Mouse (Mus musculus) hindbrain, embryonic 12.5 days (tissue): ENCODE results near the gene Gapdhs. TPM values are rescaled to one million over a fixed set of nuclear protein-coding genes. Genes with fewer than 3 reads are reported as not detected.
A peak's percentile ranks its signal among the peaks of the same experiment; 100 is the strongest.
"Not testable (repeated sequence)": the region's sequence is repeated elsewhere in the genome, so short reads cannot be mapped to it uniquely, and the experiment has no call there.

Source experiments
- ATAC-seq: fragments of 200-750 bp; cut with Nextera tagmentation; 2 replicates; pipeline ENCODE4 v1.8.0; 2017; ENCODE audit warnings: moderate TSS enrichment; ENCODE audit not compliant: low FRiP score
- H3K27ac ChIP-seq: fragments of 300-500 bp; sonication (generic); 2 replicates; pipeline ENCODE4 v1.5.1; 2016; ENCODE audit warnings: mild to moderate bottlenecking
- H3K27me3 ChIP-seq: fragments of 300-500 bp; sonication (generic); 2 replicates; pipeline ENCODE4 v1.6.1; 2016; ENCODE audit warnings: mild to moderate bottlenecking
- H3K36me3 ChIP-seq: fragments of 300-500 bp; sonication (generic); 2 replicates; pipeline ENCODE4 v1.6.1; 2016; ENCODE audit warnings: mild to moderate bottlenecking
- H3K4me1 ChIP-seq: fragments of 300-500 bp; sonication (generic); 2 replicates; pipeline ENCODE4 v1.6.1; 2016
- H3K4me2 ChIP-seq: fragments of 300-500 bp; sonication (generic); replicated peaks from 2 replicates; pipeline ENCODE4 v1.6.1; 2016; ENCODE audit warnings: mild to moderate bottlenecking
- H3K4me3 ChIP-seq: fragments of 300-500 bp; sonication (generic); 2 replicates; pipeline ENCODE4 v1.5.1; 2016; ENCODE audit warnings: mild to moderate bottlenecking
- H3K9ac ChIP-seq: fragments of 300-500 bp; sonication (generic); 2 replicates; pipeline ENCODE4 v1.6.1; 2016; ENCODE audit warnings: mild to moderate bottlenecking, moderate library complexity
- H3K9me3 ChIP-seq: fragments of 300-500 bp; sonication (generic); replicated peaks from 2 replicates; pipeline ENCODE4 v1.6.1; 2016; ENCODE audit warnings: mild to moderate bottlenecking
- WGBS: fragments of 180-500 bp; shearing (Covaris S2); methylation state at CpG from one replicate; pipeline ENCODE4 v1.1.7; 2016; 5-methylcytosine and 5-hydroxymethylcytosine counted together
- polyA plus RNA-seq: library from polyadenylated mRNA; unstranded; fragments of >200 nt; fragmentation: Nextera tagmentation; extraction: Ambion mirVana; gene quantifications from 2 replicates; pipeline ENCODE4 v1.2.1, GENCODE M21; 2016

Gapdhs gene
- 0.76 and 1.1 TPM in 2 replicates for polyA plus RNA-seq

DNA sequence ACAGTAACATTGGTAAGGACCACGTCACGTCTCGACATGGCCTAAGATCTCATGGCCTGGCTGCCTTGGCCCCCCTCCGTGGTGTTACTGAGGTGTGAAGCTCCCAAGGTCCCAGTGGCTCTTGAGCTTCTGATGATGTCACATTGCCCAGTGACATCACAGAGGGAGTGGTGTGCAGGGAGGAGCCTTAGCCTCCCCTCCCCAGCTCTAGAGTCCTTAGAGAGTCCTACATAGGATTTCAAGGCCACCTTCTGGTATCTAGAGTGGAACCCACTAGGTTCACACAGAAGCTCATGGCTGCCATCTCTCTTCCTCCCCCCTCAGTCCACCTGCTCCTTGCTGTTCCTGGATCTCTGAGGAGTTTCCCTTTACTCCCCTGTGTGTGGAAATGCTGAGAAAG is at the start of gene Gapdhs:
Gene Gapdhs, minus strand, starts transcription at position 65 of the 400 bp plus-strand sequence.
- WGBS, result 60% methylated on average over 1 of the region's 4 CpGs
- ATAC-seq, result not testable (repeated sequence)
- peaks cover 18% of the 10 kb centered on the region for H3K36me3 ChIP-seq

DNA sequence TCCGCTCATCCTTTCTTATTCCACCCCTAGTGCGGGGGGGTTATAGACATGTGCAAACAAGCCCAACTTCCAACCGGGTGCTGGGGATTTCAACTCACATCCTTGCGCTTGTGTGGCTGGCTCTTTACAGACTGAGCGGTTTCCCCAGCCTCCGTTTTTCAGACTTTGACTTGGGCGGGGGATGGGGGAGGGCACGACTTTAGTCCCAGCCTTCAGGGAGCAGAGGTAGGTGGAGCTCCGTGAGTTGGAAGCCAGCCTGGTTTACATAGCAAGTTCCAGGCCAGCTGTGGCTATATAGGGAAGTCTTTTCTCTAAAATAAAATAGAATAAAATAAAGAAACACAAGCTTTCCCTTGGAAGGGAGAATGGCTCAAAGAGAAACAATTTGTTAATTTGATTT is 48.4 kb upstream of the Gapdhs start:
- Histone ChIP-seq H3K27me3 (no peaks in the 10 kb centered on the region), H3K4me3 (no peak overlapping the region), H3K9me3 (no peaks in the 10 kb centered on the region), H3K4me2 (no peak overlapping the region), H3K36me3 (no peaks in the 10 kb centered on the region), H3K9ac (no peak overlapping the region), H3K4me1 (no peaks in the 10 kb centered on the region), H3K27ac (no peak overlapping the region)
- 25% methylated on average over 9 of the region's 9 CpGs for WGBS
- no peak for ATAC-seq

More for the DNA sequence above, at the start of gene Gapdhs:
- not testable (repeated sequence) for H3K27ac ChIP-seq, H3K4me1 ChIP-seq, H3K4me3 ChIP-seq, H3K9ac ChIP-seq, H3K9me3 ChIP-seq, H3K27me3 ChIP-seq, H3K4me2 ChIP-seq

DNA sequence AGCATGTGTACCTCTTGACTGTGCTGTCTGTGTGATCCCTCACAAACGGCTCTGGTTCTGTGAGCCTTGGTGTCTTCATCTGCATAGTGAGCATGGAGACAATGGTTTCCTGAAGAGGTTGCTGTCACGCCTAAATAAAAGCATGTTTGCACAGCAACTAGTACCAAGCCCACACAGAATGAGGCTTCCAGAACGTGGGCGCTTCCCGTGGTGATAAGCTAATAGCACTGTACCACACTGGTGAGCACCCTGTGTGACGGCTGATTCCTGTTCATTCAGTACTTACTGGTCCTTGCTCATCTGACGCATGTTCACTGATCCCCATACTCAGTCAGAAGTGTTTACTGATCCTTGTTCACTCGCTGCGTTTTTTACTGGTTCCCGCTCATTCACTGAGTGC is 46.7 kb upstream of the Gapdhs start:
- H3K9me3 ChIP-seq, result no peaks in the 10 kb centered on the region
- WGBS, result 78% methylated on average over 10 of the region's 10 CpGs
- H3K36me3 ChIP-seq, result no peaks in the 10 kb centered on the region
- H3K4me3 ChIP-seq, result no peak overlapping the region
- H3K27ac ChIP-seq, result no peak overlapping the region
- H3K9ac ChIP-seq, result no peak overlapping the region
- no peak overlapping the region for H3K4me2 ChIP-seq
- H3K27me3 ChIP-seq, result no peaks in the 10 kb centered on the region
- ATAC-seq, result no peak
- H3K4me1 ChIP-seq, result 0 out of 2 replicates have a peak, but pooled peaks cover 7% of the 10 kb centered on the region

DNA sequence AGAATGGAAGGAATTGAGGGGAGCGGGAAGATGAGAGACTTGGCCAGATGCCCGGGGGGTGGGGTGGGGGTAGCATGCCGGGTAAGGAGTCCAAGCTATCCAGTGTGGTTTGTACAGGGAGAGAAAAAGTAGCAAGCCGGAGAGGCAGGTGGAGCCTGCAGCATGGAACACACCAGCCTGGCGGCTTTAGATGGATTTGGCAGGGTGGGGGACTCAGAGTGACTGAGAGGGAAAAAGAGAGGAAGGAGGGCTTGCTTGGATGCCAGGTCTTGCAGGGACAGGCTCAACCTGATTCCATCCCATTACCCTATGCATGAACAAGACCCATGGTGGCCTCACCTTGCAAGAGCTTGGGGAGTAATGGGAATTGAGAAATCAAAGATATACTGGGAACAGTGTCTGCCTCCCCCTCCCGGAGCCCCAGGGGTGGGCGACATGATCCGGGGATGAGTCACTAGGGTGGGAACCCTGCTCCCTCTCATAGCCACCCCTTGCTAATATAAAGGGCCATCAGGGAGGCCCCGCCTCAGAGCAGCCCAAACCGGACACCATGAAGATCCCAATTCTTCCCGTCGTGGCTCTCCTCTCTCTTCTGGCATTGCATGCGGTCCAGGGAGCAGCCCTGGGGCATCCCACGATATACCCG is 44.0 kb upstream of the Gapdhs start, which contains the start of gene Krtdap:
Gene Krtdap, plus strand, starts transcription at position 520 of the 646 bp plus-strand sequence.
- H3K27ac ChIP-seq, result no peak within 1 kb of the TSS

DNA sequence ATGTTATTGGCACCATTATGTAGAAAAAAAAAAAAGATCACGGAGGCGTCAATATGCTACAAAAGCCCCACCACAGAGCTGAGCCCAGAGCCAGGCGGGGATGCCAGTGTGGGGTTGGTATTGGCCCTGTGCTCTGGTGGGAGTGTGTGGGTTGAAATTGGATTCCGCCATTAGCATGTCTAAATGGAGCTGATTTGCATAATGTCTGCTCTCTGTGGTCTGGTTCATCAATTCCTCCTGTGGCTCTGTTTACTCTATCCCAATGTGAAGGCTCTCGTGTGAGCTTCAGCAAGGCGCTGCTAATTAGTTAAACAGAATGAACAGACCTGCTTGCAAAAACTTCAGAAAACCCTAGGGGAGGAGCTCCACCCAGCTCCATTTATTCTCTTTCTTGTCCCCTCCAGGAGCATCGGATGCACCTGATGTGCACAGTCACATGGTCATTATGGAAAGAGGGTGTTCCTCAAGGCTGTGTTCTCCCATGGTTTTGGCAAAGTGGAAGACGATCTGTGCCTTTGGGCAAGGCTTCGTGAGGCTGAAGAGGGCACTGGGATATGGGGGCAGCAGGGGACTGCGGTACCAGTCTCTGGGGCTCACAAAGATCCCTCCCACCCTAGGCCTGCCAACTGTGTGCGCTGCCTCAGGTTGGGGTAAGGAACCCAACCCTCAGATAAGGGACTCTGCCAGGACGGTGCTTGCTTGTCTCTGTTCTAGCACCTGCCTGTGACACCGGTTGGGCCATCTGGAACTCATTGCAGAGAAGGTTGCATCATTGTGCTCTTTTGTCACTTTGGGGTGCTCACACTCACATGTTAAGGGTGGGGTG is 42.5 kb upstream of the Gapdhs start:
- H3K9ac ChIP-seq, result no peak overlapping the region
- WGBS, result 57% methylated on average over 13 of the region's 13 CpGs
- no peak overlapping the region for H3K4me3 ChIP-seq
- H3K9me3 ChIP-seq, result no peaks in the 10 kb centered on the region
- ATAC-seq, result peak; percentile 78
- H3K4me1 ChIP-seq, result 0 out of 2 replicates have a peak, but pooled peaks cover 7% of the 10 kb centered on the region
- no peaks in the 10 kb centered on the region for H3K27me3 ChIP-seq
- no peaks in the 10 kb centered on the region for H3K36me3 ChIP-seq
- no peak overlapping the region for H3K4me2 ChIP-seq
- peak overlapping the region; percentile 35; the same call in 1 of the 2 replicates for H3K27ac ChIP-seq

More for the DNA sequence above, 44.0 kb upstream of the Gapdhs start, which contains the start of gene Krtdap:
- ATAC-seq, result no peak
- Histone ChIP-seq H3K9ac (no peak within 1 kb of the TSS), H3K9me3 (no peaks in the 10 kb centered on the region), H3K4me1 (0 out of 2 replicates have a peak, but pooled peaks cover 7% of the 10 kb centered on the region), H3K27me3 (no peaks in the 10 kb centered on the region), H3K4me2 (no peak within 1 kb of the TSS), H3K36me3 (no peaks in the 10 kb centered on the region), H3K4me3 (no peak within 1 kb of the TSS)
- WGBS, result 56% methylated on average over 14 of the region's 15 CpGs

DNA sequence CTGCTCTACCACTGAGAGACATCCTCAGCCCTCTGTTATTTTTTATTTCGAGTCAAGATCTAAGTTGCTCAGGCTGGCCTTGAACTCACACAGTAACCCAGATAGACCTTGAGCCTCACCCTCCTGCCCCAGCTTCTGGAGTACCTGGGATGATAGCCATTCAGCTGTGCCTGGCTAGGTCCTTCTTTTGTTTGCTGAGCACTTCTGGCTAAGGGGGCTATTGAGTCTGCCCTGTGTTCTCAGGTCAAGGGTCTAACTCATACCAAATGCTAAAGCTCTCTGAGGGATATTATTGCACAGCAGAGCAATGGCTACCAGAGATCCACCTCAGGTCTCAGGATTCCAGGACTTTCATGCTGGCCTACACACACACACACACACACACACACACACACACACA is 41.7 kb upstream of the Gapdhs start:
- Histone ChIP-seq H3K27me3 (no peaks in the 10 kb centered on the region), H3K9me3 (no peaks in the 10 kb centered on the region), H3K9ac (no peak overlapping the region), H3K36me3 (no peaks in the 10 kb centered on the region), H3K27ac (peak overlapping the region; percentile 30; the same call in 1 of the 2 replicates), H3K4me3 (no peak overlapping the region), H3K4me2 (no peak overlapping the region), H3K4me1 (0 out of 2 replicates have a peak, but pooled peaks cover 7% of the 10 kb centered on the region)
- ATAC-seq, result no peak
- 79% methylated on average over 1 of the region's 1 CpGs for WGBS

DNA sequence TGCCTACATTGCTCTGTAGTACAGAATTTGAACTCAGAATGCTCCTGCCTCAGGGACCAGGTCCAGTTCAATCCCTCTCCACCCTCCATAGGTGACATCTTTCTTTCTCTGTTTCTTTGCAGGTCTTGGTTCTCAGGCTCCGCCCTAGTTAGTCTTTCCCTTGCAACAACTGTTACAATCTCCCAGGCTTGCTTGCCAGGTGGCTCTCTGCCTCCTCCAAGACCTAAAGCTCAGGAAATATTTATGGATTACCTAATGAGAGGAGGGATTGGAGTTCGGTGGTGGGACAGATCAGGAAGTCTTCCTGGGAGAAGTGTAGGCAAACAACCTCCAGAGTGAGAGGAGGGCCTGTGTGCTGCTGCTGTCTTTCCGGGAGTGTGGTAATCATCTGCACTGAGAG is 39.2 kb upstream of the Gapdhs start:
- Histone ChIP-seq H3K27me3 (no peaks in the 10 kb centered on the region), H3K4me3 (no peak overlapping the region), H3K27ac (no peak overlapping the region), H3K4me2 (no peak overlapping the region), H3K9ac (no peak overlapping the region), H3K36me3 (no peaks in the 10 kb centered on the region), H3K9me3 (no peaks in the 10 kb centered on the region), H3K4me1 (0 out of 2 replicates have a peak, but pooled peaks cover 7% of the 10 kb centered on the region)
- WGBS, result 78% methylated on average over 3 of the region's 3 CpGs
- ATAC-seq, result no peak

DNA sequence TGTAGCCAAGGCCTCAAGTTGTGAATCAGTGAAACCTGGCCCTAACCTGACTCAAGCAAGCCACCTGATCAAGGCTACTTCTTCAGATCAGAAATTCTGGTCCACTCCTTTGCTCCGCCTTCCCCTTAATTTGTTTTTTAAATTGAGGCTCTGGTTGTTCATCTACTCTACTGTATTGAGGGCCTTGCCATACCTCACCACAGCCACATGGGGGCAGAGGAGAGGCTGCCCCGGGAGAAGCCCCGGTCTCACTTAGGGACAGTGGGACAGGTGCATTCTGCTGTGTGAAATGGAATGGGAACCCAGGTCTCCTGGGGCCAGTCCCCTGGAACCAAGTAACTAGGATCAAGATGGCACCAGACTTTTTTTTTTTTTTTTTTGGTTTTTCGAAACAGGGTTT is 38.3 kb upstream of the Gapdhs start:
- Histone ChIP-seq H3K27me3 (no peaks in the 10 kb centered on the region), H3K36me3 (no peaks in the 10 kb centered on the region), H3K9me3 (no peaks in the 10 kb centered on the region), H3K4me2 (no peak overlapping the region), H3K27ac (no peak overlapping the region), H3K4me3 (no peak overlapping the region), H3K9ac (no peak overlapping the region), H3K4me1 (0 out of 2 replicates have a peak, but pooled peaks cover 7% of the 10 kb centered on the region)
- 66% methylated on average over 4 of the region's 4 CpGs for WGBS
- ATAC-seq, result no peak

DNA sequence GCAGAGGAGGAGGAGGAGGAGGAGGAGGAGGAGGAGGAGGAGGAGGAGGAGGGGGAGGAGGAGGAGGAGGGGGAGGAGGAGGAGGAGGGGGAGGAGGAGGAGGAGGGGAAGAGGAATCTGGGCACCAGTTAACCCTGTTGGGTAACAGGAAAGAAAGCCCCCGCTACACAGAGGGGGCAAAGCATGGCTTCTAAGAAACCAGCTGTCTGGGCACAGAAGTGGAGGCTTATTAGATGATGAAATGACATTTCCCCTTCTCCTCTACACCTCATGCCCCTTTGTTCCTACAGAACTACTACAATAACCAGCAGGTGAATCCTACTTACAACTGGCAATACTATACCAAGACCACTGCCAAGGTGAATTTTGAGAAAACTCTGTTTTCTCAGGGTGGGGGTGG is 34.4 kb upstream of the Gapdhs start:
- no peak for ATAC-seq
- H3K4me2 ChIP-seq, result no peak overlapping the region
- H3K9ac ChIP-seq, result no peak overlapping the region
- no peak overlapping the region for H3K27ac ChIP-seq
- no peaks in the 10 kb centered on the region for H3K36me3 ChIP-seq
- 67% methylated on average over 1 of the region's 1 CpGs for WGBS
- H3K4me3 ChIP-seq, result no peak overlapping the region
- no peaks in the 10 kb centered on the region for H3K27me3 ChIP-seq
- H3K4me1 ChIP-seq, result no peaks in the 10 kb centered on the region
- H3K9me3 ChIP-seq, result no peaks in the 10 kb centered on the region

DNA sequence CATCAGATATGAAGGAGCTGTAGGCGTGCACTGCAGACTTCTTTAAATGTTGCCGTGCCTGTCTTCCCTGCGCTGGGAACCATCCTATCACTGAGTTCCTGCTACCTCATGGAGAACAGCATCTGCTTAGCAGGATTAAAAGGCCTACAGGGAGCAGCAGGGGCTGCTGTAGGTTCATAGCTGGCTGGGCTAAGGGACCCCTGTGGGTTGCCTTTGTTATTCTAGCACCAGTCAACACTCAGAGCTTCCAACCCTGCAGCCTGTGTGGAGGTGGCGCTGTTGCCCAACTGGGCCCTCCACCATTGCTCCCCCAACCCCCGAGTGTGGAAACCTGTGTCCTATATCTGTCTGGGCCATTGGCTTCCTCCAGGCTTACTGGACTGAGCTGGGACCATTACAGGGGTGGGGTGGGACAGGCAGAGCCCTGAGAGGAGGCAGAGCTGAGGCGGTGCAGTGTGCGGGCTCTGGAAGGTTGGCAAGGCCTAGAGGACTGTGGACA is 33.6 kb upstream of the Gapdhs start:
- no peaks in the 10 kb centered on the region for H3K36me3 ChIP-seq
- H3K9ac ChIP-seq, result no peak overlapping the region
- H3K4me2 ChIP-seq, result no peak overlapping the region
- no peaks in the 10 kb centered on the region for H3K27me3 ChIP-seq
- no peaks in the 10 kb centered on the region for H3K4me1 ChIP-seq
- no peak overlapping the region for H3K4me3 ChIP-seq
- H3K9me3 ChIP-seq, result no peaks in the 10 kb centered on the region
- no peak for ATAC-seq
- no peak overlapping the region for H3K27ac ChIP-seq
- WGBS, result 38% methylated on average over 7 of the region's 7 CpGs

DNA sequence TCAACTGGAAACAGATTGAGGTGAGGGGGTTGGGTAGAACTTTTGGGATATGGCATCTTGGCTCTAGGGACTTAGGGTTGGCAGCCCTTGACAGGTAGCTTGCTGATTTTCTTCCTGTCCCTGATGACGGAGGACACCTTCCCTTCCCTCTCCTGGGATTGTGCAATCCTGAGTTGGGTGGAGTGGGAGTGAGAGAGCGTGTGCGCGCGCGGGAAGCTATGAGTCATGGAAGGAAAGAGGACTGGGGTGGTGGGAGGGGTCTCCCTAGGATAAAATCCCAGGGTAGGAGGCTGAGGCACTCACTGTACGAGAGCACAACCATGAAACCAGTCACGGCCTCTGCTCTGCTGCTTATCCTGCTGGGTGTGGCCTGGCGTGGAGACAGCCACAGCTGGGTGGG is 32.6 kb upstream of the Gapdhs start:
- H3K4me3 ChIP-seq, result no peak overlapping the region
- WGBS, result 91% methylated on average over 9 of the region's 9 CpGs
- no peak overlapping the region for H3K4me2 ChIP-seq
- H3K9ac ChIP-seq, result no peak overlapping the region
- no peaks in the 10 kb centered on the region for H3K36me3 ChIP-seq
- no peak overlapping the region for H3K27ac ChIP-seq
- no peak for ATAC-seq
- no peaks in the 10 kb centered on the region for H3K27me3 ChIP-seq
- H3K9me3 ChIP-seq, result no peaks in the 10 kb centered on the region
- H3K4me1 ChIP-seq, result no peaks in the 10 kb centered on the region

DNA sequence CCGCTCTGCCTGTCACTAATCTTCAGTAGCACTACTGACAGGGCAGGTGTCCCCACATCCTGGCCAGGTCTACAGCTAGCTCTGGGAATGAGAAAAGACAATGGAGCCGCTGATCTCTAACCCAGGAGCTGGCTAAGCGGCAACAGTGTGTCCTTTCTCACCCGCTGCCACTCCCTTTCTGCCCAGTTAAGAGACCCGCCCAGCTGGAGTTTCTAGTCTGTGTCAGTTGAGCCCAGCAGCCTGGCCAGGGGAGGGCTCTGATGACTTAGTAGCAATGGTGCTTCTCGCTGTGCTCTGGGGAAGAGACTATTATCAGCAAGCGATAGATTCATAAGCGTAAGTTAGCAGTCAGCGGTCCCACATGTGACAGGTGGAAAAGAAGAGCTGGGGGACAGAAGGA is 25.8 kb upstream of the Gapdhs start:
- Histone ChIP-seq H3K4me2 (no peak overlapping the region), H3K4me3 (no peak overlapping the region), H3K27me3 (0 out of 2 replicates have a peak, but pooled peaks cover 7% of the 10 kb centered on the region), H3K27ac (no peak overlapping the region), H3K9me3 (no peaks in the 10 kb centered on the region), H3K9ac (no peak overlapping the region), H3K4me1 (no peaks in the 10 kb centered on the region), H3K36me3 (no peaks in the 10 kb centered on the region)
- WGBS, result 36% methylated on average over 9 of the region's 9 CpGs
- no peak for ATAC-seq
